14 mouse cellular contexts compared by ENCODE assay signal in genomic region chr14:57271861-57272260, GRCm38 (mm10).
"Had no signal": no experiment of that assay in that cellular context is flagged by ENCODE, and none has a peak within 500 bp of the region (broad histone marks: within the 10 kb centered on the region; RNA-seq: fewer than 3 reads in every experiment).

No protein-coding gene starts in this region.

- DNase-seq: gastrocnemius, postnatal 14 days; gastrocnemius, postnatal 36 days; heart, adult 11 months; heart, adult 2 months; heart, postnatal 14 days; heart, postnatal 36 days; kidney, adult 11 months; kidney, adult 8-10 months; kidney, postnatal 10 days; kidney, postnatal 25 days; kidney, postnatal 4 days; layer of hippocampus, adult 9-11 months; layer of hippocampus, postnatal 36 days; left cerebral cortex, postnatal 4 days had no signal
